Mouse (Mus musculus) limb, embryonic 14.5 days (tissue): ENCODE measurements around the gene Emp1. TPM values are rescaled to one million over a fixed set of nuclear protein-coding genes. Genes with fewer than 3 reads are reported as not detected.

Source experiments
- ATAC-seq: fragments of 200-750 bp; cut with Nextera tagmentation; 2 replicates; pipeline ENCODE4 v1.8.0; 2017; ENCODE audit warnings: low read depth, moderate number of reproducible peaks, moderate TSS enrichment; ENCODE audit not compliant: low FRiP score
- DNase-seq: peaks from one replicate; pipeline ENCODE4 v3.0.0-alpha.2; 2015; ENCODE audit warnings: low spot score
- H3K27ac ChIP-seq: fragments of 300-500 bp; sonication (generic); replicated peaks from 2 replicates; pipeline ENCODE4 v1.5.1; 2014; ENCODE audit warnings: low read depth, mild to moderate bottlenecking, low read length, moderate library complexity, mixed read lengths
- H3K27me3 ChIP-seq: fragments of 300-500 bp; sonication (generic); 2 replicates; pipeline ENCODE4 v1.6.1; 2014; ENCODE audit warnings: low read length, mixed read lengths; ENCODE audit not compliant: control insufficient read depth, insufficient read depth
- H3K36me3 ChIP-seq: fragments of 300-500 bp; sonication (generic); 2 replicates; pipeline ENCODE4 v1.6.1; 2014; ENCODE audit warnings: mild to moderate bottlenecking, low read length, moderate library complexity, mixed read lengths; ENCODE audit not compliant: control insufficient read depth, insufficient read depth
- H3K4me1 ChIP-seq: fragments of 300-500 bp; sonication (generic); 2 replicates; pipeline ENCODE4 v1.6.1; 2014; ENCODE audit warnings: antibody characterized with exemption, low read length, mixed read lengths; ENCODE audit not compliant: control insufficient read depth, insufficient read depth
- H3K4me2 ChIP-seq: fragments of 300-500 bp; sonication (generic); replicated peaks from 2 replicates; pipeline ENCODE4 v1.6.1; 2014; ENCODE audit warnings: low read depth, mild to moderate bottlenecking, low read length, moderate library complexity; ENCODE audit not compliant: severe bottlenecking
- H3K4me3 ChIP-seq: fragments of 300-500 bp; sonication (generic); replicated peaks from 2 replicates; pipeline ENCODE4 v1.5.1; 2014; ENCODE audit warnings: low read length
- H3K9ac ChIP-seq: fragments of 300-500 bp; sonication (generic); 2 replicates; pipeline ENCODE4 v1.6.1; 2014; ENCODE audit warnings: mild to moderate bottlenecking, low read depth, low read length, moderate library complexity; ENCODE audit not compliant: severe bottlenecking
- H3K9me3 ChIP-seq: fragments of 300-500 bp; sonication (generic); 2 replicates; pipeline ENCODE4 v1.6.1; 2016; ENCODE audit warnings: low read length; ENCODE audit not compliant: control insufficient read depth
- POLR2A ChIP-seq: fragments of 200-500 bp; IDR thresholded peaks from 2 replicates; pipeline ENCODE4 v1.8.0; 2012; ENCODE audit warnings: inconsistent platforms, mild to moderate bottlenecking, moderate library complexity, borderline replicate concordance; ENCODE audit not compliant: insufficient read depth, insufficient read length; ENCODE audit errors: extremely low read depth
- WGBS: fragments of 180-500 bp; shearing (Covaris S2); extraction: QIAGEN DNeasy Blood & Tissue Kit; methylation state at CpG from one replicate; pipeline ENCODE4 v1.1.7; 2014; 5-methylcytosine and 5-hydroxymethylcytosine counted together
- polyA plus RNA-seq, 2 experiments: library from polyadenylated mRNA; depleted of rRNA in 1 of 2; stranded (reverse) in 1 of 2; unstranded in 1 of 2; fragments of >200 nt; fragmentation: Nextera tagmentation in 1 of 2; extraction: Ambion mirVana in 1 of 2; gene quantifications; 2 replicates each; pipeline versions ENCODE4 v1.2.1 to v1.2.3; 2012 to 2014

Gene Emp1
- polyA plus RNA-seq, 2 experiments = 98.9 to 366 TPM

DNA sequence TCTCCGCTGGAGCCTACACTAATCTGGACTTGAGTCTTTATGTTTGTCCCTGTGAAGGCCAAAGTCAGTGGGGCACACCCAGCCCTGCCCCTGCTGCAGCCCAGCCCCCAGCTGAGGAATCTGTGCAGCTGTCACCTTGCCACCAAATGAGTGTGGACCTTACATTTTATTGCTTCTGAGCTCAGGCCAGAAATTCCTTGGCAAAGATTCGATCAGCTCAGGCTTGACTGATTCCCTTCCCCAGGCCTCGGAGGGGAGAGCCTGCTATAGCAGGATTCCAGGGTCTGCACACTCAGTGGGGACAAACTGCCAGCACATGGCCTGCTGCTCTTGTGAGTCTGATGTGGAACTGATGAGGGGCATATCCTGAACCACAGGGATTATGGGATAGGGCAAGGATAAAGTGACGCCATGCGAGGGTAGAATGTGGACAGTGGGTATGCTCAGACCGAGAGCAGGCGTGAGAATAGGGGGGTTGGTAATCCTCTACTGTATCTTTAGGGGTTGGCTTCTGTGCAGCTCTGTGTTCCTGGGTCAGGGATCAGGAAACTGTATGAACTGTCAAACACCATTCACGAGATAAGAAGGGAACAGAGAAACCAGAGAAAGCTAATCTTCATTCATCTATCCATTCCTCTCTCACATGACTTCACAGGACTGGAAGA, 10.6 kb upstream of the Emp1 start:
- peak overlapping the region; percentile 45 for H3K27ac ChIP-seq
- H3K4me1 ChIP-seq = peaks cover 20% of the 10 kb centered on the region
- 41% methylated on average over 8 of the region's 8 CpGs for WGBS
- H3K4me3 ChIP-seq = no peak overlapping the region
- DNase-seq (peak; percentile 88), ATAC-seq (peak; percentile 88)
- no peaks in the 10 kb centered on the region for H3K27me3 ChIP-seq
- no peaks in the 10 kb centered on the region for H3K36me3 ChIP-seq
- no peak overlapping the region for H3K4me2 ChIP-seq
- H3K9me3 ChIP-seq = no peaks in the 10 kb centered on the region
- no peak overlapping the region for H3K9ac ChIP-seq
- TF ChIP-seq POLR2A = no peak

DNA sequence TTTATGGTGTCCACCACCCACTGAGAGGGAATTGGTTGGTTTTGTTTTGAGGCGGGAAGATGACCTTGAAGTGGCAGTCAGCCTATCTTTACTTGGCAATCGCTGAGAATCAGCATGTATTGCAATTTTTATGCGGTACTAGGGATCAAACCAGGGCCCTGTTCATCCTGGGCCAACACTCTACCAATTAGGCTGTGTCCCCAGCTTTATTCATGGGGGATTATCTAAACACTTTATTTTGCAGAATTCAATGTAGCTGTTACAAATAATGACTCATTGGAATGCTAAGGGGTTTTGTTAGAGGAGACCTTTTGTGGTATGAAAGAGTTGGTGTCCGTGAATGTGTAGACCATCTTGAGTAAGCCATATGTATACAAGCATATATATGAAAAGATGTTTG, 9.8 kb upstream of the Emp1 start:
- H3K27me3 ChIP-seq = no peaks in the 10 kb centered on the region
- H3K9me3 ChIP-seq = no peaks in the 10 kb centered on the region
- TF ChIP-seq POLR2A = no peak
- no peak overlapping the region for H3K4me2 ChIP-seq
- H3K36me3 ChIP-seq = no peaks in the 10 kb centered on the region
- peak overlapping the region; percentile 45; the same call in 1 of the 2 replicates for H3K27ac ChIP-seq
- H3K4me3 ChIP-seq = no peak overlapping the region
- H3K9ac ChIP-seq = no peak overlapping the region
- peaks cover 20% of the 10 kb centered on the region for H3K4me1 ChIP-seq
- ATAC-seq = no peak
- DNase-seq = no peak
- 90% methylated on average over 4 of the region's 4 CpGs for WGBS

DNA sequence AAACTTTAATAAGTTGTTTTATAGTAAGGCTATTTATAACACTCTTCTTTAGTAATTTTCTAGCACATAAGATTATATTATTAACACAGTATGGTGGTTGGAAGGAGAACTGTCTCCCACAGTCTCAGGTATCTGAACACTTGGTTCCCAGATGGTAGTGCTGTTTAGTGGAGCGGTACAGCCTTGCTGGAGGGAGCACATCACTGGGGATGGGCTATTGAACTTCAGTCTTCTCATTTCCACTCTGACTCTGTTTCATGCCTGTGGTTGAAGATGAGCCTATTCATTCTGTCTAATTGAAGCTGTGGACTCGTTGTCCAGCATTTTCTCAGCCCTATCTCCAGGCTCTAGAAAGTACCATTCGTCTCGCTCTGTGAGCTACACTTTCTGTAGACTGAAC, 7.4 kb upstream of the Emp1 start:
- H3K4me1 ChIP-seq = peaks cover 29% of the 10 kb centered on the region
- no peaks in the 10 kb centered on the region for H3K27me3 ChIP-seq
- no peak overlapping the region for H3K9ac ChIP-seq
- H3K27ac ChIP-seq = no peak overlapping the region
- H3K36me3 ChIP-seq = no peaks in the 10 kb centered on the region
- no peaks in the 10 kb centered on the region for H3K9me3 ChIP-seq
- DNase-seq (no peak), ATAC-seq (no peak)
- H3K4me2 ChIP-seq = no peak overlapping the region
- H3K4me3 ChIP-seq = no peak overlapping the region
- 88% methylated on average over 4 of the region's 4 CpGs for WGBS
- TF ChIP-seq POLR2A = no peak

DNA sequence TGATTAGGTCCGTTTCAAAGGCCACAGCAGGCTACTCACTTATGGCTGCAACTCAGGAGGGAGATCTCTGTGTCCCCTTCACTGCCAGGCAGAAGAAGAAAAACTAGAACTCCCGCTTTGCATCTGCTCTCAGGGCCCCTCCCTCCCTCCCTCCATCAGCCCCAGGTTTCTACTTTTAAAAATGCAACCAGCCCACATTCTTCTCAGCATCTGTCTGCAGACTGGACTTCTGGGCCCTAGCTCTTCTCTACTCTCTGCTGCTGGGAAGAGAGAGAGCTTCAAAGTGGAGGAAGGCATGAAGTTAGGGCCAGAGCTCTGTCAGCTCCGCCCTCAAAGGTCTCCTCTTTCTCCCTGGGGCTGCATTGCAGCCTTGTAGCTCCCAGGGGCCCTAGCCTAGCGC, 2.0 kb upstream of the Emp1 start:
- ATAC-seq = no peak
- Histone ChIP-seq H3K4me2 (no peak overlapping the region), H3K4me1 (peaks cover 36% of the 10 kb centered on the region)

DNA sequence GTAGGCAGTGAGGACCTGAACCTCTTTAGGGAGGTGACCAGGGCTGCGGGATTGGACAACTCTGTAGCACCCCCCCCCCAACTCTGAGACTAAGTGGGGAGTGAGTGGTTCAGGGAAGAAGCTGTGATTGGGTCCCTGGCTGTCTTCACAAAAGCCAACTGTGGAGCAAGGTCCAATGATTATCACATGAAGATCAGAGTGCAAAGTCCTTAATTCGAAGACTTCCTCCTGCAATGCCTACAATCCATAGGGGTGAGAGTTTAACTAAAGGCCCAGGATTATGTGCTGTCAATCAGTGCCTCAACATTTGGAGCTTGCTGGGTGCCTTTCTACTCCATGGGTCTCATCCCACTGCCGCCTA, 267 bp upstream of the Emp1 start:
- WGBS = 77% methylated on average over 3 of the region's 3 CpGs
- Histone ChIP-seq H3K9ac (no peak overlapping the region), H3K27ac (peak overlapping the region; percentile 95), H3K36me3 (peaks cover 5% of the 10 kb centered on the region; the same call in 1 of the 2 replicates), H3K9me3 (no peaks in the 10 kb centered on the region), H3K4me1 (peaks cover 41% of the 10 kb centered on the region), H3K4me3 (peak overlapping the region; percentile 54; the same call in 1 of the 2 replicates), H3K27me3 (no peaks in the 10 kb centered on the region), H3K4me2 (peak overlapping the region; percentile 64)
- ATAC-seq = no peak
- TF ChIP-seq POLR2A = no peak
- DNase-seq = no peak

More for the DNA sequence above, 2.0 kb upstream of the Emp1 start:
- DNase-seq = no peak
- no peaks in the 10 kb centered on the region for H3K9me3 ChIP-seq
- TF ChIP-seq POLR2A = no peak
- no peaks in the 10 kb centered on the region for H3K27me3 ChIP-seq
- no peaks in the 10 kb centered on the region for H3K36me3 ChIP-seq
- H3K4me3 ChIP-seq = no peak overlapping the region
- 30% methylated on average over 4 of the region's 4 CpGs for WGBS
- peak overlapping the region; percentile 34; the same call in 1 of the 2 replicates for H3K27ac ChIP-seq
- H3K9ac ChIP-seq = no peak overlapping the region
